Mouse (Mus musculus) midbrain, embryonic 12.5 days (tissue): ENCODE data around the gene Tcte1. TPM values are rescaled to one million over a fixed set of nuclear protein-coding genes. Genes with fewer than 3 reads are reported as not detected.
A peak's percentile ranks its signal among the peaks of the same experiment; 100 is the strongest.

Experiments used
- ATAC-seq: fragments of 200-750 bp; cut with Nextera tagmentation; 2 replicates; pipeline ENCODE4 v1.8.0; 2017; ENCODE audit warnings: low read depth, moderate TSS enrichment, moderate library complexity; ENCODE audit not compliant: low FRiP score
- H3K27ac ChIP-seq: fragments of 300-500 bp; sonication (generic); replicated peaks from 2 replicates; pipeline ENCODE4 v1.5.1; 2016; ENCODE audit warnings: mild to moderate bottlenecking
- H3K27me3 ChIP-seq: fragments of 300-500 bp; sonication (generic); 2 replicates; pipeline ENCODE4 v1.6.1; 2016; ENCODE audit warnings: mild to moderate bottlenecking
- H3K36me3 ChIP-seq: fragments of 300-500 bp; sonication (generic); 2 replicates; pipeline ENCODE4 v1.6.1; 2016
- H3K4me1 ChIP-seq: fragments of 300-500 bp; sonication (generic); 2 replicates; pipeline ENCODE4 v1.6.1; 2016
- H3K4me2 ChIP-seq: fragments of 300-500 bp; sonication (generic); replicated peaks from 2 replicates; pipeline ENCODE4 v1.6.1; 2016; ENCODE audit warnings: mild to moderate bottlenecking, moderate library complexity
- H3K4me3 ChIP-seq: fragments of 300-500 bp; sonication (generic); 2 replicates; pipeline ENCODE4 v1.5.1; 2016; ENCODE audit warnings: mild to moderate bottlenecking
- H3K9ac ChIP-seq: fragments of 300-500 bp; sonication (generic); replicated peaks from 2 replicates; pipeline ENCODE4 v1.6.1; 2016; ENCODE audit warnings: mild to moderate bottlenecking, moderate library complexity
- H3K9me3 ChIP-seq: fragments of 300-500 bp; sonication (generic); 2 replicates; pipeline ENCODE4 v1.6.1; 2016; ENCODE audit warnings: mild to moderate bottlenecking
- WGBS: fragments of 180-500 bp; shearing (Covaris S2); methylation state at CpG from one replicate; pipeline ENCODE4 v1.1.7; 2016; 5-methylcytosine and 5-hydroxymethylcytosine counted together
- polyA plus RNA-seq: library from polyadenylated mRNA; unstranded; fragments of >200 nt; fragmentation: Nextera tagmentation; extraction: Ambion mirVana; gene quantifications from 2 replicates; pipeline ENCODE4 v1.2.1, GENCODE M21; 2016

The Tcte1 gene
- polyA plus RNA-seq, 1 experiment from 2014 or later, result 1.8 TPM

DNA sequence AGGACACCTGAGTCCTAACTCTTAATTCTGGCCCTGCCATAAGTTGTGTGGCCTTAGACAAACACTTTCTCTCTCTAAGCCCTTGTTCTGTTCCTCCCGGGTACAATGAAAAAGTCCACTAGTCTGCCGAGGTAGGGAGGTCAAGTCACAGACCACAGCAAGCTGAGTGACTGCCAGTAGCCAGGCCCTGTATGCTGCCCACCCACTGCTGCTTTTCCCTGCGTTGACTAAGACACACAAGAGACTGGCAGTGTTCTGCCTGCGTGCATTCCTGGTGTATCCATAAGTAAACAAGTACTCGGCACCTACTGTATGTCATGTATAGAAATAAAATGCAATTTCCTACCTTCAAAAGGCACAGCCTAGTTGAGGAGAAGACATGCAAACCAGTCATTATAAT is 27.0 kb downstream of the Tcte1 start:
- peak overlapping the region; percentile 96 for H3K9ac ChIP-seq
- peak overlapping the region; percentile 87 for H3K4me3 ChIP-seq
- H3K9me3 ChIP-seq, result no peaks in the 10 kb centered on the region
- ATAC-seq, result no peak
- peaks cover 56% of the 10 kb centered on the region for H3K27me3 ChIP-seq
- peak overlapping the region; percentile 70 for H3K4me2 ChIP-seq
- H3K27ac ChIP-seq, result peak overlapping the region; percentile 93; the same call in 1 of the 2 replicates
- H3K4me1 ChIP-seq, result peaks cover 46% of the 10 kb centered on the region
- 27% methylated on average over 5 of the region's 5 CpGs for WGBS
- H3K36me3 ChIP-seq, result peaks cover 8% of the 10 kb centered on the region

DNA sequence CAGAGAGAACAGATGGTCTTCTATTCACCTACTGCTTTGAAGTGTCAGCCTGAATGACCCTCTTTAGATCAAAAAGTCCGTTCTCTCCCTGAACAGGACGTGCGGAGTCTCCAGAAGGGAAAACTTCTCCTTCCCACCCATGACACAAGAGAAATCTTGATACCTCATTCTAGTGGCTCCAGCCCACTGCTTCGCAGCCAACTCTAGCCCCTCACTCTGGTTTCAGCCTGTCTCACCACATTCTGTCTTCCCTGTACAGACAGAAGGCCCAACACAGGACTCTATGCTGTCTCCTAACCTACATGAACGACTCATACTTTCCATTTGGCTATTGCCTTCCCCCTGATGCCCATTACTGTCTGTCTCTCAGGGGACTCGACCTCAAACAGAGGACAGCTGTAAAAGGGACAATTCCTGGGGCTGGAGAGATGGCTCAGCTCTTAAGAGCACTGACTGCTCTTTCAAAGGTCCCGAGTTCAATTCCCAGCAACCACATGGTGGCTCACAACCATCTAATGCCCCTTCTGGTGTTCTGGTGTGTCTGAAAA is 28.1 kb downstream of the Tcte1 start:
- Histone ChIP-seq H3K9me3 (no peaks in the 10 kb centered on the region), H3K4me2 (no peak overlapping the region), H3K9ac (no peak overlapping the region), H3K4me3 (no peak overlapping the region), H3K4me1 (peaks cover 45% of the 10 kb centered on the region), H3K27ac (peak overlapping the region; percentile 60), H3K36me3 (peaks cover 8% of the 10 kb centered on the region), H3K27me3 (peaks cover 51% of the 10 kb centered on the region)
- no peak for ATAC-seq
- 43% methylated on average over 7 of the region's 7 CpGs for WGBS

DNA sequence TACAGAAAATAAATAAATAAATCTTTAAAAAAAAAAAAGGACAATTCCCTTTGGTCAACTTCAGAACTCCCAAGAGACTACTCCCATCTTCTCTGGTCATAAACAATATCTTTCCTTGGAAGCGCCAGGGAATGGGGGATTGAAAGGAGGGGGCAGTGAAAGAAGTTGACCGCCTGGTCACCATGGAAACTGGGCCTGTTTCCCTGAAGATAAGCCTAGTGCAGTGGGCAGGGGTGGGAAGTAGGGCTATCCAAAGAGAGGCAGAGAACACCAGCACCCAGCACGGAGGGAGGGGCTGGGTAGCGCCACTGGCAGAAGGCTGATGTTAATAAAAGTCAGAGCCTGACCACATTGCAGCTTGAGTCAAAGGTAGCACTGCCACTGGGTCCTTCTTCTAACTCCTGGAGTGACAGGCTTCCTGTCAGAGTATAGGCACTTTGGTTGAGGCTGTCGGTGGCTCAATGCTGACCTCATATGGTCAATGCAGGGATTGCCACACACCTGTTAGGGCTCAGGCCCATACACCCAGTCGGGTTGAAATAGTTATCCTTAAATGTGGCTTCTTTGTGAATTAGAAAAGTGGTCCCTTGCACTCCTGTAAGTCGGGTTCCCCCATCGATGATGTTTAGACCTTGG is 28.7 kb downstream of the Tcte1 start:
- H3K9me3 ChIP-seq, result no peaks in the 10 kb centered on the region
- no peak overlapping the region for H3K27ac ChIP-seq
- H3K4me3 ChIP-seq, result no peak overlapping the region
- 4% methylated on average over 8 of the region's 8 CpGs for WGBS
- 0 out of 2 replicates have a peak, but pooled peaks cover 2% of the 10 kb centered on the region for H3K36me3 ChIP-seq
- no peak for ATAC-seq
- peaks cover 51% of the 10 kb centered on the region for H3K27me3 ChIP-seq
- no peak overlapping the region; the same call in 1 of the 2 replicates for H3K4me2 ChIP-seq
- H3K9ac ChIP-seq, result no peak overlapping the region
- H3K4me1 ChIP-seq, result peaks cover 46% of the 10 kb centered on the region

DNA sequence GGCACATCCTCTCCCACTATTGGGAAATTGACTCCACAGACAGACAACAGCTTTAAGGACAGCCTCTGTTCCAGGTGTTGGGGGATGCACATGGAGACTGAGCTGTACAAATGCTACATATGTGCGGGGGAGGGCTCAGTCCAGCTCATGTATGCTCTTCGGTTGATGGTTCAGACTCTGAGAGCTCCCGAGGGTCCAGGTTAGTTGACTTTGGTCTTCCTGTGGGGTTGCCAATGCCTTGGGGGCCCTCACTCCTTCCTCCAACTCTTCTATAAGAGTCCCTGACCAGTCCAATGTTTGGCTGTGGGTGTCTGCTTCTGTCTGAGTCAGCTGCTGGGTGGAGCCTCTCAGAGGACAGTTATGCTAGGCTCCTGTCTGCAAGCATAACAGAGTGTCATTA is 29.8 kb downstream of the Tcte1 start:
- no peak overlapping the region for H3K4me2 ChIP-seq
- H3K4me3 ChIP-seq, result no peak overlapping the region
- H3K4me1 ChIP-seq, result peaks cover 48% of the 10 kb centered on the region
- no peak overlapping the region for H3K9ac ChIP-seq
- H3K36me3 ChIP-seq, result no peaks in the 10 kb centered on the region
- no peaks in the 10 kb centered on the region for H3K9me3 ChIP-seq
- ATAC-seq, result no peak
- H3K27ac ChIP-seq, result no peak overlapping the region
- 83% methylated on average over 3 of the region's 3 CpGs for WGBS
- peaks cover 46% of the 10 kb centered on the region for H3K27me3 ChIP-seq

DNA sequence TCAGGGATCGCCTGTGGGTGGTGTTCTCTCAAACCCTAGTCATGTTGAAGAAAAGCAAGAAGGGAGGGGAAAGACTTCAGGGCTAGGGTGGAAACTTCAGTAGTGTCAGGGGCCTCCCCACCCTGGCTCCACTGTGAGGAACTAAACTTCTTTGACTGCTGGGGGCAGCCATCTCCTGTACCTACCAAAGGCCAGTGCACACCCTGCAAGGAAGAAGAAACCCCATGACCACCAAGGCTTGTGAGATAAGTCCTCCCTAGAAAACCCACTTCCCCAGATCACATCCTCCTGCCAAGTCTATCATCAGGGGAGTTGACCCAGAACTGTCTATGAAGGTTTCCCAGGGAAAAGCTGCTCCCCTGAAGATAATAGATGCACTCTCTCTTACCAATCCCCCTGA is 31.2 kb downstream of the Tcte1 start:
- ATAC-seq, result no peak
- Histone ChIP-seq H3K4me2 (no peak overlapping the region), H3K27ac (no peak overlapping the region), H3K27me3 (peaks cover 49% of the 10 kb centered on the region), H3K4me1 (peaks cover 46% of the 10 kb centered on the region), H3K4me3 (no peak overlapping the region), H3K9me3 (no peaks in the 10 kb centered on the region), H3K9ac (no peak overlapping the region), H3K36me3 (no peaks in the 10 kb centered on the region)
- 56% methylated on average over 1 of the region's 1 CpGs for WGBS

DNA sequence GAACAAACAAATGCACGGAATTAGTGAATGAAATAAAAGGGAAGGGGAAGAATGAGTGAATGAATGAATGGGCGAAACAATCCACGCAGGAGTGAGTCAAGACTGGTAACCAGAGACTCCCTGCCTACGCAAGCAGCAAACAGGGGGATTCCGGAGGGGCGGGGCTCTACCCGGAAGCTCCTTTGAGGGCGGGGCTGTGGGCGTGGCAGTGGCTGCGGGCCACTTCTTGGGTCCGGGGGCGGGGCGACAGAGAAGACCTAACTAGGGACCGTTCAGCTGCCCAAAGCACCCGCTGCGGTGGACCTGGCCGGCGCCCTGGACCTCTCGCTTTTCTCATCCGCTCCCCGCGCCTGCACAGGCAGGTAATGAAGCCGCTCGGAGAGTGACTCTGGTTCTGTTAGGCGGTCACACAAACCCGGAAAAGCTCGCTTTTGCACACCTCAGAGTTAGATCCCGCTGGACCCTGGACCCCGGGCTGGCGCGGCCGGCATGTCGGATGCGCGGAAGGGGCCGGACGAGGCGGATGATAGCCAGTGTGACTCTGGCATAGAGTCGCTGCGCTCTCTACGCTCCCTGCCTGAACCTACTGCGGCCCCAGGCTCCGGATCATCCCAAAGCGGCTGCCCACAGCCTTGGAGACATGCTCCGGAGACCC is 32.3 kb downstream of the Tcte1 start, which contains the start of gene Nfkbie:
TSS of gene Nfkbie (plus strand) at position 252 of the 655 bp plus-strand sequence.
- no peaks in the 10 kb centered on the region for H3K36me3 ChIP-seq
- peak within 1 kb of the TSS; percentile 57 for H3K4me3 ChIP-seq
- peak within 1 kb of the TSS; percentile 73 for H3K9ac ChIP-seq
- WGBS, result under 1% methylated on average over 45 of the region's 45 CpGs
- H3K4me2 ChIP-seq, result peak within 1 kb of the TSS; percentile 95
- peak; percentile 76 for ATAC-seq
- H3K9me3 ChIP-seq, result no peaks in the 10 kb centered on the region
- H3K27ac ChIP-seq, result no peak within 1 kb of the TSS
- peaks cover 49% of the 10 kb centered on the region for H3K27me3 ChIP-seq
- peaks cover 36% of the 10 kb centered on the region for H3K4me1 ChIP-seq

DNA sequence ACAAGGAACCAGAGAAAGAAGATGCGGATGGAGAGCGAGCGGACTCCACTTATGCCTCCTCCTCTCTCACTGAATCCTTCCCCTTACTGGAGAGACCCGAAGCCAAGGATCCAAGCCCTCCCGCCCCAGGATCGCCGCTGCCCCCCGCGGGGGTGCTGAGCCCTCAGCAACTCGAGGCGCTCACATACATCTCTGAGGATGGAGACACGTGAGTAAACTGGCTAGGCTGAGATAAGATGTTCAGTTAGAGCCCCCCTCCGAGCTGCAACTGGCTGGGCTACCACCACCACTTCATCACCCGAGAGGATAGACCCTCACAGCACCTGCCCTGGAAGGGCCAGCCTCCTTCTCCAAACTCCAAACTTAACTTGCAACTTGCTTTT is 32.9 kb downstream of the Tcte1 start:
- 1% methylated on average over 14 of the region's 14 CpGs for WGBS

GRCm38 (mm10) chr17:45556514-45557245 is 33.4 kb downstream of the Tcte1 start:
- H3K9ac ChIP-seq, result peak overlapping the region; percentile 73
- H3K9me3 ChIP-seq, result no peaks in the 10 kb centered on the region
- H3K4me1 ChIP-seq, result peaks cover 27% of the 10 kb centered on the region
- peak overlapping the region; percentile 95 for H3K4me2 ChIP-seq
- peaks cover 41% of the 10 kb centered on the region for H3K27me3 ChIP-seq
- no peaks in the 10 kb centered on the region for H3K36me3 ChIP-seq
- ATAC-seq, result no peak
- 63% methylated on average over 3 of the region's 3 CpGs for WGBS
- H3K4me3 ChIP-seq, result peak overlapping the region; percentile 57
- no peak overlapping the region for H3K27ac ChIP-seq

More for the DNA sequence above, 32.9 kb downstream of the Tcte1 start:
- H3K4me2 ChIP-seq, result peak overlapping the region; percentile 95
- no peaks in the 10 kb centered on the region for H3K9me3 ChIP-seq
- no peak for ATAC-seq
- peak overlapping the region; percentile 57 for H3K4me3 ChIP-seq
- H3K36me3 ChIP-seq, result no peaks in the 10 kb centered on the region
- peaks cover 46% of the 10 kb centered on the region for H3K27me3 ChIP-seq
- H3K4me1 ChIP-seq, result peaks cover 33% of the 10 kb centered on the region
- peak overlapping the region; percentile 73 for H3K9ac ChIP-seq
- H3K27ac ChIP-seq, result no peak overlapping the region

- H3K27me3 ChIP-seq, result peaks cover 41% of the 10 kb centered on the region
- no peak overlapping the region; the same call in 1 of the 2 replicates for H3K4me2 ChIP-seq
- no peak overlapping the region for H3K27ac ChIP-seq
- H3K4me1 ChIP-seq, result peaks cover 22% of the 10 kb centered on the region
- no peaks in the 10 kb centered on the region for H3K36me3 ChIP-seq
- no peak for ATAC-seq
- H3K4me3 ChIP-seq, result no peak overlapping the region
- 65% methylated on average over 7 of the region's 7 CpGs for WGBS
- no peaks in the 10 kb centered on the region for H3K9me3 ChIP-seq
- peak overlapping the region; percentile 31 for H3K9ac ChIP-seq
Observed at GRCm38 (mm10) chr17:45557246-45557824, 34.1 kb downstream of the Tcte1 start.

- no peak overlapping the region for H3K4me2 ChIP-seq
- WGBS, result 74% methylated on average over 16 of the region's 16 CpGs
- no peak overlapping the region; the same call in 1 of the 2 replicates for H3K9ac ChIP-seq
- peaks cover 22% of the 10 kb centered on the region for H3K4me1 ChIP-seq
- no peaks in the 10 kb centered on the region for H3K9me3 ChIP-seq
- no peak overlapping the region for H3K27ac ChIP-seq
- H3K27me3 ChIP-seq, result peaks cover 35% of the 10 kb centered on the region
- ATAC-seq, result no peak
- no peaks in the 10 kb centered on the region for H3K36me3 ChIP-seq
- no peak overlapping the region for H3K4me3 ChIP-seq
Observed at GRCm38 (mm10) chr17:45557998-45558862, 35.0 kb downstream of the Tcte1 start.
